Mouse (Mus musculus) lung, embryonic 16.5 days (tissue): ENCODE measurements around the gene Jade2. TPM values are rescaled to one million over a fixed set of nuclear protein-coding genes. Genes with fewer than 3 reads are reported as not detected.
A peak's percentile ranks its signal among the peaks of the same experiment; 100 is the strongest.

ENCODE experiments used
- ATAC-seq: fragments of 200-750 bp; cut with Nextera tagmentation; 2 replicates; pipeline ENCODE4 v1.8.0; 2017; ENCODE audit warnings: low read depth, mild to moderate bottlenecking, moderate library complexity
- H3K27ac ChIP-seq: fragments of 300-500 bp; sonication (generic); 2 replicates; pipeline ENCODE4 v1.5.1; 2014; ENCODE audit warnings: mild to moderate bottlenecking, control low read depth, low read length
- H3K27me3 ChIP-seq: fragments of 300-500 bp; sonication (generic); 2 replicates; pipeline ENCODE4 v1.6.1; 2014; ENCODE audit warnings: low read depth, low read length, mixed read lengths; ENCODE audit not compliant: control insufficient read depth, insufficient read depth
- H3K36me3 ChIP-seq: fragments of 300-500 bp; sonication (generic); 2 replicates; pipeline ENCODE4 v1.6.1; 2014; ENCODE audit warnings: low read length; ENCODE audit not compliant: control insufficient read depth, insufficient read depth
- H3K4me1 ChIP-seq: fragments of 300-500 bp; sonication (generic); replicated peaks from 2 replicates; pipeline ENCODE4 v1.6.1; 2014; ENCODE audit warnings: low read length, mixed read lengths; ENCODE audit not compliant: control insufficient read depth, insufficient read depth
- H3K4me2 ChIP-seq: fragments of 300-500 bp; sonication (generic); 2 replicates; pipeline ENCODE4 v1.6.1; 2014; ENCODE audit warnings: low read depth, low read length, control low read depth
- H3K4me3 ChIP-seq: fragments of 300-500 bp; sonication (generic); 2 replicates; pipeline ENCODE4 v1.5.1; 2014; ENCODE audit warnings: mild to moderate bottlenecking, low read length, control low read depth
- H3K9ac ChIP-seq: fragments of 300-500 bp; sonication (generic); 2 replicates; pipeline ENCODE4 v1.6.1; 2014; ENCODE audit warnings: low read length, control low read depth
- H3K9me3 ChIP-seq: fragments of 300-500 bp; sonication (generic); 2 replicates; pipeline ENCODE4 v1.6.1; 2016; ENCODE audit warnings: low read length; ENCODE audit not compliant: control insufficient read depth
- WGBS: fragments of 180-500 bp; shearing (Covaris S2); extraction: QIAGEN DNeasy Blood & Tissue Kit; methylation state at CpG from one replicate; pipeline ENCODE4 v1.1.7; 2014; 5-methylcytosine and 5-hydroxymethylcytosine counted together
- polyA plus RNA-seq: library from polyadenylated mRNA; unstranded; fragments of >200 nt; fragmentation: Nextera tagmentation; extraction: Ambion mirVana; gene quantifications from 2 replicates; pipeline ENCODE4 v1.2.1, GENCODE M21; 2015

Gene Jade2
- polyA plus RNA-seq, 1 experiment from 2014 or later, result 2.9 TPM

GRCm38 (mm10) chr11:51860666-51861065, 3.2 kb upstream of the Jade2 start:
- H3K36me3 ChIP-seq, result no peaks in the 10 kb centered on the region
- ATAC-seq, result no peak
- no peaks in the 10 kb centered on the region for H3K9me3 ChIP-seq
- 77% methylated on average over 8 of the region's 8 CpGs for WGBS
- no peak overlapping the region for H3K27ac ChIP-seq
- H3K9ac ChIP-seq, result no peak overlapping the region
- no peak overlapping the region for H3K4me2 ChIP-seq
- no peaks in the 10 kb centered on the region for H3K27me3 ChIP-seq
- no peak overlapping the region for H3K4me3 ChIP-seq
- H3K4me1 ChIP-seq, result no peaks in the 10 kb centered on the region; the same call in 1 of the 2 replicates

GRCm38 (mm10) chr11:51859561-51859960, 2.1 kb upstream of the Jade2 start:
- Histone ChIP-seq H3K4me2 (no peak overlapping the region), H3K9me3 (no peaks in the 10 kb centered on the region), H3K27ac (no peak overlapping the region), H3K9ac (no peak overlapping the region), H3K4me1 (peaks cover 7% of the 10 kb centered on the region; the same call in 1 of the 2 replicates), H3K27me3 (no peaks in the 10 kb centered on the region), H3K36me3 (no peaks in the 10 kb centered on the region), H3K4me3 (no peak overlapping the region)
- no peak for ATAC-seq
- WGBS, result 33% methylated on average over 2 of the region's 2 CpGs

- Histone ChIP-seq H3K36me3 (no peaks in the 10 kb centered on the region), H3K27ac (peak overlapping the region; percentile 95), H3K4me3 (peak overlapping the region; percentile 72), H3K9me3 (no peaks in the 10 kb centered on the region), H3K9ac (peak overlapping the region; percentile 91), H3K4me1 (peaks cover 8% of the 10 kb centered on the region; the same call in 1 of the 2 replicates), H3K4me2 (peak overlapping the region; percentile 98), H3K27me3 (no peaks in the 10 kb centered on the region)
- ATAC-seq, result peak; percentile 53
- WGBS, result under 1% methylated on average over 27 of the region's 28 CpGs
Measured at GRCm38 (mm10) chr11:51858528-51859051, 1.1 kb upstream of the Jade2 start.

GRCm38 (mm10) chr11:51857818-51858527, 520 bp upstream of the Jade2 start:
- ATAC-seq, result peak; percentile 62
- Histone ChIP-seq H3K4me1 (peaks cover 11% of the 10 kb centered on the region; the same call in 1 of the 2 replicates), H3K9ac (peak overlapping the region; percentile 91), H3K9me3 (no peaks in the 10 kb centered on the region), H3K36me3 (no peaks in the 10 kb centered on the region), H3K4me2 (peak overlapping the region; percentile 98), H3K27ac (peak overlapping the region; percentile 95), H3K4me3 (peak overlapping the region; percentile 72), H3K27me3 (no peaks in the 10 kb centered on the region)
- under 1% methylated on average over 50 of the region's 52 CpGs for WGBS

- no peak for ATAC-seq
- no peaks in the 10 kb centered on the region for H3K27me3 ChIP-seq
- H3K4me2 ChIP-seq, result peak overlapping the region; percentile 98
- H3K4me1 ChIP-seq, result peaks cover 21% of the 10 kb centered on the region
- H3K27ac ChIP-seq, result peak overlapping the region; percentile 95
- no peaks in the 10 kb centered on the region for H3K36me3 ChIP-seq
- peak overlapping the region; percentile 91 for H3K9ac ChIP-seq
- 0% methylated on average over 38 of the region's 41 CpGs for WGBS
- H3K9me3 ChIP-seq, result no peaks in the 10 kb centered on the region
- H3K4me3 ChIP-seq, result peak overlapping the region; percentile 72
Measured at GRCm38 (mm10) chr11:51856616-51857080, 805 bp downstream of the Jade2 start.

GRCm38 (mm10) chr11:51855818-51856615, 1.4 kb downstream of the Jade2 start:
- WGBS, result 1% methylated on average over 42 of the region's 47 CpGs
- no peaks in the 10 kb centered on the region for H3K36me3 ChIP-seq
- H3K27me3 ChIP-seq, result no peaks in the 10 kb centered on the region
- ATAC-seq, result peak; percentile 41
- H3K9me3 ChIP-seq, result no peaks in the 10 kb centered on the region
- peak overlapping the region; percentile 72 for H3K4me3 ChIP-seq
- H3K4me2 ChIP-seq, result peak overlapping the region; percentile 98
- H3K4me1 ChIP-seq, result peaks cover 22% of the 10 kb centered on the region
- H3K27ac ChIP-seq, result peak overlapping the region; percentile 95
- peak overlapping the region; percentile 91 for H3K9ac ChIP-seq

GRCm38 (mm10) chr11:51854981-51855817, 2.3 kb downstream of the Jade2 start:
- Histone ChIP-seq H3K4me1 (peaks cover 22% of the 10 kb centered on the region), H3K27me3 (no peaks in the 10 kb centered on the region), H3K27ac (peak overlapping the region; percentile 95), H3K36me3 (no peaks in the 10 kb centered on the region), H3K9ac (peak overlapping the region; percentile 91), H3K4me2 (peak overlapping the region; percentile 98), H3K4me3 (peak overlapping the region; percentile 72), H3K9me3 (no peaks in the 10 kb centered on the region)
- WGBS, result 3% methylated on average over 36 of the region's 42 CpGs
- ATAC-seq, result peak; percentile 65

- Histone ChIP-seq H3K4me1 (peaks cover 22% of the 10 kb centered on the region), H3K27me3 (no peaks in the 10 kb centered on the region), H3K36me3 (no peaks in the 10 kb centered on the region), H3K9ac (no peak overlapping the region), H3K9me3 (no peaks in the 10 kb centered on the region), H3K4me2 (no peak overlapping the region), H3K4me3 (no peak overlapping the region), H3K27ac (no peak overlapping the region; the same call in 1 of the 2 replicates)
- no peak for ATAC-seq
- 60% methylated on average over 5 of the region's 5 CpGs for WGBS
Measured at GRCm38 (mm10) chr11:51852595-51852994, 4.9 kb downstream of the Jade2 start.
